Mouse (Mus musculus): ENCODE measurements around the gene CT030661.1. TPM values are rescaled to one million over a fixed set of nuclear protein-coding genes. Genes with fewer than 3 reads are reported as not detected.

The CT030661.1 gene
- polyA plus RNA-seq (2017; shearing (Covaris generic)): 12.6 TPM

GRCm38 (mm10) chr17:22314730-22315226 is at the start of gene CT030661.1:
Gene CT030661.1 (minus strand): TSS chr17:22314837.

GRCm38 (mm10) chr17:22361101-22361781 is 46.6 kb upstream of the CT030661.1 start, which contains the start of the genes Zfp944 and Zfp758:
Gene Zfp944 (minus strand): TSS chr17:22361400.
Gene Zfp758 (plus strand): TSS chr17:22361453.

Other genes starting within 250 kb of the CT030661.1 start
- 0.80 TPM for gene Zfp947, start 148.6 kb downstream of the CT030661.1 start, polyA plus RNA-seq (2017; shearing (Covaris generic))
- gene Zfp994, start 89.2 kb downstream of the CT030661.1 start, polyA plus RNA-seq (2017; shearing (Covaris generic)): 2.9 TPM
- gene Zfp944, start 46.6 kb upstream of the CT030661.1 start, polyA plus RNA-seq (2017; shearing (Covaris generic)): 7.2 TPM
- 15.4 TPM for gene Zfp758, start 46.6 kb upstream of the CT030661.1 start, polyA plus RNA-seq (2017; shearing (Covaris generic))
- 4.2 TPM for gene Zfp946, start 109.4 kb upstream of the CT030661.1 start, polyA plus RNA-seq (2017; shearing (Covaris generic))